Mouse (Mus musculus): ENCODE data around the gene Crabp1. TPM values are rescaled to one million over a fixed set of nuclear protein-coding genes. Genes with fewer than 3 reads are reported as not detected.

Crabp1 gene
- polyA plus RNA-seq (2011; ENCODE audit: insufficient read depth, insufficient read length, low read depth, missing spikeins), result 13.5 and 21.8 TPM in 2 replicates

GRCm38 (mm10) chr9:54764561-54765217 lies at the start of gene Crabp1:
TSS of gene Crabp1 (plus strand) at chr9:54764748.
- Histone ChIP-seq H3K4me1 (ENCODE audit: control insufficient read depth, insufficient read depth, low read length) (no peaks in the 10 kb centered on the region), H3K9ac (ENCODE audit: low read depth, poor library complexity, severe bottlenecking) (peak within 1 kb of the TSS; percentile 59), H3K4me3 (ENCODE audit: low read depth, low read length) (peak within 1 kb of the TSS; percentile 82), H3K27ac (ENCODE audit: insufficient read depth, low read length) (no peak within 1 kb of the TSS), H3K36me3 (ENCODE audit: control insufficient read depth, insufficient read depth, low read length, poor library complexity, severe bottlenecking) (no peaks in the 10 kb centered on the region), H3K27me3 (ENCODE audit: control insufficient read depth, insufficient read depth, low read length, poor library complexity, severe bottlenecking) (peaks cover 14% of the 10 kb centered on the region), H3K9me3 (replicated peaks; ENCODE audit: control insufficient read depth, insufficient read depth, low read length, poor library complexity, severe bottlenecking) (0 out of 2 replicates have a peak, but pooled peaks cover 5% of the 10 kb centered on the region)
- TF ChIP-seq EP300 (IDR thresholded peaks at IDR 0.05; ENCODE audit: insufficient read depth, low read depth, low read length) (no peak), CTCF (IDR thresholded peaks at IDR 0.05; ENCODE audit: low read depth, low read length) (no peak), POLR2A (IDR thresholded peaks at IDR 0.05; ENCODE audit: insufficient read depth, low read length) (no peak)

- no peaks in the 10 kb centered on the region for H3K4me1 ChIP-seq (ENCODE audit: control insufficient read depth, insufficient read depth, low read length)
- TF ChIP-seq POLR2A (IDR thresholded peaks at IDR 0.05; ENCODE audit: insufficient read depth, low read length), result no peak
- no peak for TF ChIP-seq EP300 (IDR thresholded peaks at IDR 0.05; ENCODE audit: insufficient read depth, low read depth, low read length)
- TF ChIP-seq CTCF (IDR thresholded peaks at IDR 0.05; ENCODE audit: low read depth, low read length), result no peak
- no peak overlapping the region for H3K27ac ChIP-seq (ENCODE audit: insufficient read depth, low read length)
- no peaks in the 10 kb centered on the region for H3K27me3 ChIP-seq (ENCODE audit: control insufficient read depth, insufficient read depth, low read length, poor library complexity, severe bottlenecking)
- H3K9me3 ChIP-seq (replicated peaks; ENCODE audit: control insufficient read depth, insufficient read depth, low read length, poor library complexity, severe bottlenecking), result no peaks in the 10 kb centered on the region
- H3K36me3 ChIP-seq (ENCODE audit: control insufficient read depth, insufficient read depth, low read length, poor library complexity, severe bottlenecking), result peaks cover 20% of the 10 kb centered on the region
- no peak overlapping the region for H3K4me3 ChIP-seq (ENCODE audit: low read depth, low read length)
- H3K9ac ChIP-seq (ENCODE audit: low read depth, poor library complexity, severe bottlenecking), result no peak overlapping the region
These were observed 48.8 kb upstream of the Crabp1 start for GRCm38 (mm10) chr9:54715776-54716175.

- peaks cover 23% of the 10 kb centered on the region for H3K36me3 ChIP-seq (ENCODE audit: control insufficient read depth, insufficient read depth, low read length, poor library complexity, severe bottlenecking)
- no peak overlapping the region for H3K4me3 ChIP-seq (ENCODE audit: low read depth, low read length)
- H3K27ac ChIP-seq (ENCODE audit: insufficient read depth, low read length), result no peak overlapping the region
- no peak for TF ChIP-seq EP300 (IDR thresholded peaks at IDR 0.05; ENCODE audit: insufficient read depth, low read depth, low read length)
- no peak for TF ChIP-seq CTCF (IDR thresholded peaks at IDR 0.05; ENCODE audit: low read depth, low read length)
- TF ChIP-seq POLR2A (IDR thresholded peaks at IDR 0.05; ENCODE audit: insufficient read depth, low read length), result no peak
- no peaks in the 10 kb centered on the region for H3K4me1 ChIP-seq (ENCODE audit: control insufficient read depth, insufficient read depth, low read length)
- H3K9ac ChIP-seq (ENCODE audit: low read depth, poor library complexity, severe bottlenecking), result no peak overlapping the region
- H3K9me3 ChIP-seq (replicated peaks; ENCODE audit: control insufficient read depth, insufficient read depth, low read length, poor library complexity, severe bottlenecking), result no peaks in the 10 kb centered on the region
- no peaks in the 10 kb centered on the region for H3K27me3 ChIP-seq (ENCODE audit: control insufficient read depth, insufficient read depth, low read length, poor library complexity, severe bottlenecking)
These were observed 47.0 kb upstream of the Crabp1 start for GRCm38 (mm10) chr9:54717527-54717926.

- Histone ChIP-seq H3K9ac (ENCODE audit: low read depth, poor library complexity, severe bottlenecking) (no peak overlapping the region), H3K9me3 (replicated peaks; ENCODE audit: control insufficient read depth, insufficient read depth, low read length, poor library complexity, severe bottlenecking) (no peaks in the 10 kb centered on the region), H3K4me3 (ENCODE audit: low read depth, low read length) (no peak overlapping the region), H3K4me1 (ENCODE audit: control insufficient read depth, insufficient read depth, low read length) (no peaks in the 10 kb centered on the region), H3K36me3 (ENCODE audit: control insufficient read depth, insufficient read depth, low read length, poor library complexity, severe bottlenecking) (peaks cover 49% of the 10 kb centered on the region), H3K27me3 (ENCODE audit: control insufficient read depth, insufficient read depth, low read length, poor library complexity, severe bottlenecking) (no peaks in the 10 kb centered on the region), H3K27ac (ENCODE audit: insufficient read depth, low read length) (no peak overlapping the region)
- TF ChIP-seq CTCF (IDR thresholded peaks at IDR 0.05; ENCODE audit: low read depth, low read length) (no peak), POLR2A (IDR thresholded peaks at IDR 0.05; ENCODE audit: insufficient read depth, low read length) (no peak), EP300 (IDR thresholded peaks at IDR 0.05; ENCODE audit: insufficient read depth, low read depth, low read length) (no peak)
These were observed 42.4 kb upstream of the Crabp1 start for GRCm38 (mm10) chr9:54722156-54722555.

GRCm38 (mm10) chr9:54722596-54722995 lies 42.0 kb upstream of the Crabp1 start:
- Histone ChIP-seq H3K27ac (ENCODE audit: insufficient read depth, low read length) (no peak overlapping the region), H3K27me3 (ENCODE audit: control insufficient read depth, insufficient read depth, low read length, poor library complexity, severe bottlenecking) (no peaks in the 10 kb centered on the region), H3K9me3 (replicated peaks; ENCODE audit: control insufficient read depth, insufficient read depth, low read length, poor library complexity, severe bottlenecking) (no peaks in the 10 kb centered on the region), H3K9ac (ENCODE audit: low read depth, poor library complexity, severe bottlenecking) (no peak overlapping the region), H3K36me3 (ENCODE audit: control insufficient read depth, insufficient read depth, low read length, poor library complexity, severe bottlenecking) (peaks cover 53% of the 10 kb centered on the region), H3K4me1 (ENCODE audit: control insufficient read depth, insufficient read depth, low read length) (no peaks in the 10 kb centered on the region), H3K4me3 (ENCODE audit: low read depth, low read length) (no peak overlapping the region)
- TF ChIP-seq POLR2A (IDR thresholded peaks at IDR 0.05; ENCODE audit: insufficient read depth, low read length) (no peak), EP300 (IDR thresholded peaks at IDR 0.05; ENCODE audit: insufficient read depth, low read depth, low read length) (no peak), CTCF (IDR thresholded peaks at IDR 0.05; ENCODE audit: low read depth, low read length) (no peak)

- Histone ChIP-seq H3K36me3 (ENCODE audit: control insufficient read depth, insufficient read depth, low read length, poor library complexity, severe bottlenecking) (peaks cover 66% of the 10 kb centered on the region), H3K9ac (ENCODE audit: low read depth, poor library complexity, severe bottlenecking) (no peak overlapping the region)
These were observed 38.2 kb upstream of the Crabp1 start for GRCm38 (mm10) chr9:54726315-54726714.

More at GRCm38 (mm10) chr9:54726315-54726714, 38.2 kb upstream of the Crabp1 start:
- TF ChIP-seq CTCF (IDR thresholded peaks at IDR 0.05; ENCODE audit: low read depth, low read length) (no peak), EP300 (IDR thresholded peaks at IDR 0.05; ENCODE audit: insufficient read depth, low read depth, low read length) (no peak)
- H3K27me3 ChIP-seq (ENCODE audit: control insufficient read depth, insufficient read depth, low read length, poor library complexity, severe bottlenecking), result no peaks in the 10 kb centered on the region
- no peaks in the 10 kb centered on the region for H3K4me1 ChIP-seq (ENCODE audit: control insufficient read depth, insufficient read depth, low read length)
- no peak overlapping the region for H3K27ac ChIP-seq (ENCODE audit: insufficient read depth, low read length)
- H3K9me3 ChIP-seq (replicated peaks; ENCODE audit: control insufficient read depth, insufficient read depth, low read length, poor library complexity, severe bottlenecking), result no peaks in the 10 kb centered on the region
- H3K4me3 ChIP-seq (ENCODE audit: low read depth, low read length), result no peak overlapping the region

All from ES-Bruce4 (cell line).